Mouse (Mus musculus) megakaryocyte progenitor cell, adult 5-6 weeks (primary cell): ENCODE data around the gene Pmp22. TPM values are rescaled to one million over a fixed set of nuclear protein-coding genes. Genes with fewer than 3 reads are reported as not detected.

ENCODE experiments used
- ATAC-seq: replicated peaks from 2 replicates; pipeline ENCODE4 v1.8.0; 2016; ENCODE audit warnings: mild to moderate bottlenecking, moderate TSS enrichment, inconsistent platforms; ENCODE audit not compliant: poor library complexity
- total RNA-seq, 2 experiments: library from RNA; stranded (forward) in 1 of 2; stranded (reverse) in 1 of 2; fragments of 157-497, 149-512 nt in 1 of 2; fragments of 200-1000 nt in 1 of 2; gene quantifications; 2 replicates each; pipeline versions ENCODE4 v1.2.3 to v1.2.4; 2015 to 2017

The Pmp22 gene
- total RNA-seq, 2 experiments from 2014 or later, result not detected

GRCm38 (mm10) chr11:63126976-63127375 lies 1.8 kb upstream of the Pmp22 start:
- no peak for ATAC-seq

GRCm38 (mm10) chr11:63127513-63127912 lies 1.3 kb upstream of the Pmp22 start:
- ATAC-seq, result no peak

- ATAC-seq, result no peak
Measured at GRCm38 (mm10) chr11:63129375-63129774, 593 bp downstream of the Pmp22 start.

- no peak for ATAC-seq
Measured at GRCm38 (mm10) chr11:63129840-63130239, 1.1 kb downstream of the Pmp22 start.

GRCm38 (mm10) chr11:63130497-63130896 lies 1.7 kb downstream of the Pmp22 start:
- ATAC-seq, result no peak

GRCm38 (mm10) chr11:63131001-63131692 lies 2.4 kb downstream of the Pmp22 start:
- no peak for ATAC-seq

GRCm38 (mm10) chr11:63131693-63132040 lies 2.9 kb downstream of the Pmp22 start:
- ATAC-seq, result no peak

GRCm38 (mm10) chr11:63132151-63132500 lies 3.3 kb downstream of the Pmp22 start:
- no peak for ATAC-seq

GRCm38 (mm10) chr11:63132501-63133435 lies 4.0 kb downstream of the Pmp22 start:
- ATAC-seq, result no peak

- no peak for ATAC-seq
Measured at GRCm38 (mm10) chr11:63134021-63134420, 5.2 kb downstream of the Pmp22 start.

- ATAC-seq, result no peak
Measured at GRCm38 (mm10) chr11:63134742-63135482, 6.1 kb downstream of the Pmp22 start.

GRCm38 (mm10) chr11:63135622-63136021 lies 6.8 kb downstream of the Pmp22 start:
- ATAC-seq, result peak; percentile 94

- no peak for ATAC-seq
Measured at GRCm38 (mm10) chr11:63136205-63136604, 7.4 kb downstream of the Pmp22 start.

GRCm38 (mm10) chr11:63136836-63137416 lies 8.1 kb downstream of the Pmp22 start:
- no peak for ATAC-seq

GRCm38 (mm10) chr11:63138739-63139138 lies 10.0 kb downstream of the Pmp22 start:
- ATAC-seq, result no peak

- ATAC-seq, result no peak
Measured at GRCm38 (mm10) chr11:63142311-63142710, 13.5 kb downstream of the Pmp22 start.

GRCm38 (mm10) chr11:63142816-63143215 lies 14.0 kb downstream of the Pmp22 start:
- ATAC-seq, result no peak

GRCm38 (mm10) chr11:63143486-63143885 lies 14.7 kb downstream of the Pmp22 start:
- ATAC-seq, result no peak

- ATAC-seq, result no peak
Measured at GRCm38 (mm10) chr11:63146601-63147000, 17.8 kb downstream of the Pmp22 start.

GRCm38 (mm10) chr11:63148276-63148675 lies 19.5 kb downstream of the Pmp22 start:
- no peak for ATAC-seq

- ATAC-seq, result no peak
Measured at GRCm38 (mm10) chr11:63151857-63152256, 23.1 kb downstream of the Pmp22 start.
